Mouse (Mus musculus): ENCODE measurements around the gene Ldoc1. TPM values are rescaled to one million over a fixed set of nuclear protein-coding genes. Genes with fewer than 3 reads are reported as not detected.

Gene Ldoc1
- not detected for total RNA-seq (2021)
- long read RNA-seq, experiment 1, result 0 reads
- long read RNA-seq, experiment 2, result 0 reads

DNA sequence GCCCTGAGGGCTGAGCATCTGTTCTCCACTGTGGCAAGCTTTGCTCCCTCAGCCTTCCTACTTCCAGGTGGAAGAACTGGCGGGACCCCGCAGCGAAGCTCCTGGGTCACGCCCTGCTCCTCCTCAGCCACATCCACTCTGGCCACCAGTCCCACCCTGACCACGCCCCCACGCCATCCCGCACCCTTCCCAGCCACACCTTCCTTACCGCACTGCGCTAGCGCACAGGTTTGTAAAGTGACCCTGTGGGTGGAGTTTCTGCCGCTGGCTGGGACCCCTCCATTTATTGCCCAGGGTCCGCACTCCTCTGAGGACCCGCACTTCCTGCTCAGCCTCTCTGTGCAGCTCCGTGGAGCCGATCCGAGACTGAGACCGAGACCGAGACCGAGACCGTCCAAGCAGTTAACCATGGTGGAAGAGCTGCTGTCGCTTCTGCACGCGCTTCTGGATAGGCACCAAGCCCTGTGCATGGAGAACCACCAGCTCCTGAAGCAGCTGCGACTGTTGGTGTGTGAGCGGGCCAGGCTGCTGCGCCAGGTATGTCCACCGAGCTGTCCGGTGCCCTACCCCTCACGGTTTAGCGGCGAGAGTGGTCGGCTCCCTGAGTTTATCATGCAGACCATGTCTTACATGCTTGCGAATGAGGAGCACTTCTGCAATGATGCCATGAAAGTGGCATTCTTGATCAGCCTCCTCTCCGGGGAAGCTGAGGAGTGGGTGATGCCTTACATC is at the start of gene Ldoc1:
TSS of gene Ldoc1 (plus strand) at position 196 of the 732 bp plus-strand sequence.
- no peak for DNase-seq

DNA sequence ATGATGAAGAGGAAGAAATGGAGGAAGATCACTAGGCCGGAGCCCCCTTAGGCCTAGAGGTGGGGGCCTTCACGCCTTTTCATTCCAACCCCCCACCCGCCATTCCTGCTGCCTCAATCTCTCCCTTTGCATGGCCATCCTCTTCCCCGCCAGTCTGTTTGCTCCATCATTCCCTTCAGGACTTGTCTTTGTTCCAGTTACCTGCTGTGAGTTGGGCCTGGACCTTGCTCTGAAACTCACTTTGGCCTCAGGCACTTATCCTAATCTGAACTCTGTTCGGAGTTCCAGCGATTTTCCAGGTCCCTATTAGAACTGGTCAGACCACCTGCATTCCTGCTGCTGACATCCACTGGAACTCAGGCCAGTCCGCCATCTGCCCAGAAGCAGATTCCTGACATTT is 834 bp downstream of the Ldoc1 start:
- no peak for DNase-seq

DNA sequence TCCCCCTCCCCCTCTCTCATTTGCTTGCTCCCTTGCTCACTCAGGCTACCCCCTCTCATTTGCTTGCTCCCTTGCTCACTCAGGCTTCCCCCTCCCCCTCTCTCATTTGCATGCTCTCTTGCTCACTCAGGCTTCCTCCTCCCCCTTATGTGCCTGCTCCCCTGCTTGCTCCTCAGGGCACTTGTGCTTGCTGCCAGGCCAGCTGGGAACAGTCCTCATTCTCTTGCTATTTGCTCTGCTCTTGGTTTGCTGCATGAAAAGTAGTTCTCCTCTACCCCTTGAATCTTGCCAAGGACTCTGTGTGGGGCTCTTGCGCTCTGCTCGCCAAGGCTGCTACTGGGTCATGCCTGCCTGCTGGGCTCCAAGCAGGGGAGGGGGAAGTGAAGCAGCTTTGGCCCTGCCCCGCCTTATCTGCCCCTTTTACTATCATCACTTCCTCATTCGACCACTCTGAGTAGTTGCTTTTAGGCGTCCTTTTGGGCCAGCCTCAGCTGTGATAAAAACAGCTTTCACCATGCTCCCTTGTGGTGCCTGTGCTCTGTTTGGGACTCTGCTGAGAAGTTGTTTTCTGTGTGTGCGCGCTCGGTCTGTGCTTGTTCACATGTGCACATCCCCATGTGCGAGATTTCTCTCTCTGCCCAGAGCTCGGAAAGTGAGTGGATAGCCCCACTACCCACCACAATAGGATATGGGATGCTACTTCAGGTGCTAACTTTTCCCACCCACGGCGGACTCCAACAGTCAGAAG is 13.2 kb downstream of the Ldoc1 start:
- no peak for DNase-seq

DNA sequence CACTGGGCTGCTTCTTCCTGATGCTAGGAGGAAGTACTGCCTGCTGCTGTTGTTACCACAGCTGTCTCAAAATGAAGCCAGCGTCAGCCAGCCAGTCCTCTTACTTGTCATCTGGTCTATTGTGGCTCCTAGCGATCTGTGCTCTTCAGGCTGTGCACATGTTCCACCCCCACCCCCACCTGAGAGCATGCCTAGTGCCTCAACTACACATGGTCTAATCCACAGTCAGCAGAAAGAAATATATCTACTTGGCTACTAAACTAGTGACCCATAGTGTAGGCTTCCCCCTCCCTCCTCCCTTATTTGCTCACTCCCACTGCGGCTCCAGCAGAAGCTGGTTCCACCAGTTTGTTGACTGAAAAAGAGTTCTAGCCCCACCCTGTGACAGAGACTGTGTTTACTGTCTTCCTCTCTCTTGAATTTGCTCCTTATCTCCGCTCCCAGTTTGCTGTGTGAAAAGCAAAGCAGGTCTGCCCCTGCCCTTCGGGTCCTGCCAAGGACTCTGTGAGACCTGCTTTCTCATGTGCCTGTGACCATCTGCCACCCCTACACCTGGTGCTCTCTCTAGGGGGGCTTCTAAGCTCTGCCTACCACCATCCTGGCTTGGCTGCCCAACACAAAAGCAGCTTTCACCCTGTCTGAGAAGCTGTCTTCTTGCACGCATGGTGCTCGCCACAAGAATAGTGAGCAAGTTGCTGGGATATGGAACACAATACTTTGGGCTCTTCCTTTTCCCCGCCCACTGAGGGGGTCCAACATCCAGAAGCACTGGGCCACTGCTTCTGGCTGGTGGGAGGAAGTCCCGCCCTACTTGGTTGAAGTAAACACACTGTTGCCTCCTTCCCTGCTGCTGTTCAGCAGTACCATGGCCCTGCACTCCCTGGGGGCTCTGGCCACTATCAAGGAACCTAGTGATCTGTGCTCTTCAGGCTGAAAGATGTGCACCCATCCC is 14.0 kb downstream of the Ldoc1 start:
- DNase-seq, result no peak

DNA sequence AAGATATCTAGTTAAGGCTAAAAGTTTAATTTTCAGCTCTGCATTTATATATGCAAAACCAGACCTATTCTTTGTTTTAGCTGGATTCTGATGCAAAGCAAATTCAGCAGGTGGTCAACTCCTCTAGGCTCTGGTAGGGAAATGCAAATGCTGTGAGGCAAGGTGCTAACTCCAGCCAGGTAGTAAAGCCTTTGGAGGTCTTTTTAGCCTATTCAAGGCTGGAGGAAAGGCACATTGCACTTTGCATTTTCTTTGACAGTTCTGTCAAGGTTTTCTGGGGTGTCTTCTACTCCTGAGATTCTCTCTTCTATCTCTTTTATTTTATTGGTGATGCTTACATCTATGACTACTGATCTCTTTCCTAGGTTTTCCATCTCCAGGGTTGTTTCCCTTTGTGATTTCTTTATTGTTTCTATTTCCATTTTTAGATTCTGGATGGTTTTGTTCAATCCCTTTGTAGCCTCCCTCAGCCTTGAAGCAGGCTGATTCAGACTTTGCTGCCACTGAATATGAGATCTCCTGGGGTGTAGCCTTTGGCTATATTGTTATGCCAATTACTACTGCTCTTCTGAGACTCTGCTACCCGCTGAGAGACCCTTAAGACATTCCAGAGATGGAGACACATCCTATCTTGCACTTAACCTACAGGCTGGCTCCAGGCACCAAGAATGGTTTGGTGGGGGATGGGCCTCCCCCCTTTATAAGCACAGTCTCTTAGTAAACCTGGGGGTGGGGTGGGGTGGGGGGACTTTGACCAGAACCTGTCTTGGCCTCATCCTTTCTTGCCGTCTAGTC is 18.4 kb downstream of the Ldoc1 start:
- DNase-seq, result no peak
